Mouse (Mus musculus) heart, embryonic 11.5 days (tissue): ENCODE measurements around the gene Slc12a8. TPM values are rescaled to one million over a fixed set of nuclear protein-coding genes. Genes with fewer than 3 reads are reported as not detected.

ENCODE experiments used
- ATAC-seq: fragments of 200-750 bp; cut with Nextera tagmentation; replicated peaks from 2 replicates; pipeline ENCODE4 v1.8.0; 2017; ENCODE audit warnings: moderate library complexity; ENCODE audit not compliant: insufficient number of reproducible peaks, low FRiP score, low TSS enrichment
- H3K27ac ChIP-seq: fragments of 300-500 bp; sonication (generic); 2 replicates; pipeline ENCODE4 v1.5.1; 2014; ENCODE audit warnings: mild to moderate bottlenecking, low read depth, low read length
- H3K27me3 ChIP-seq: fragments of 300-500 bp; sonication (generic); 2 replicates; pipeline ENCODE4 v1.6.1; 2014; ENCODE audit warnings: mild to moderate bottlenecking, low read length, mixed read lengths; ENCODE audit not compliant: control insufficient read depth, insufficient read depth
- H3K36me3 ChIP-seq: fragments of 300-500 bp; sonication (generic); 2 replicates; pipeline ENCODE4 v1.6.1; 2014; ENCODE audit warnings: mild to moderate bottlenecking, low read length, moderate library complexity, mixed read lengths; ENCODE audit not compliant: control insufficient read depth, insufficient read depth
- H3K4me1 ChIP-seq: fragments of 300-500 bp; sonication (generic); 2 replicates; pipeline ENCODE4 v1.6.1; 2014; ENCODE audit warnings: low read length; ENCODE audit not compliant: control insufficient read depth, insufficient read depth
- H3K4me2 ChIP-seq: fragments of 300-500 bp; sonication (generic); 2 replicates; pipeline ENCODE4 v1.6.1; 2014; ENCODE audit warnings: mild to moderate bottlenecking, moderate library complexity
- H3K4me3 ChIP-seq: fragments of 300-500 bp; sonication (generic); 2 replicates; pipeline ENCODE4 v1.5.1; 2014; ENCODE audit warnings: low read depth, low read length
- H3K9ac ChIP-seq: fragments of 300-500 bp; sonication (generic); 2 replicates; pipeline ENCODE4 v1.6.1; 2014; ENCODE audit warnings: mild to moderate bottlenecking, low read depth, low read length, moderate library complexity
- H3K9me3 ChIP-seq: fragments of 300-500 bp; sonication (generic); replicated peaks from 2 replicates; pipeline ENCODE4 v1.6.1; 2016; ENCODE audit warnings: low read length; ENCODE audit not compliant: control insufficient read depth
- WGBS: fragments of 180-500 bp; shearing (Covaris S2); extraction: QIAGEN DNeasy Blood & Tissue Kit; methylation state at CpG from one replicate; pipeline ENCODE4 v1.1.7; 2014; ENCODE audit not compliant: insufficient replicate concordance; 5-methylcytosine and 5-hydroxymethylcytosine counted together
- polyA plus RNA-seq: library from polyadenylated mRNA; unstranded; fragments of >200 nt; fragmentation: Nextera tagmentation; extraction: Ambion mirVana; gene quantifications from 2 replicates; pipeline ENCODE4 v1.2.1, GENCODE M21; 2014

Gene Slc12a8
- polyA plus RNA-seq, 1 experiment from 2014 or later = 2.0 TPM

GRCm38 (mm10) chr16:33673530-33674109 lies 156.5 kb downstream of the Slc12a8 start:
- Histone ChIP-seq H3K9me3 (no peaks in the 10 kb centered on the region), H3K36me3 (no peaks in the 10 kb centered on the region), H3K27ac (no peak overlapping the region), H3K4me2 (no peak overlapping the region), H3K4me1 (peaks cover 15% of the 10 kb centered on the region), H3K27me3 (no peaks in the 10 kb centered on the region), H3K4me3 (no peak overlapping the region), H3K9ac (no peak overlapping the region)
- no peak for ATAC-seq
- WGBS = 51% methylated on average over 14 of the region's 14 CpGs

- ATAC-seq = no peak
- WGBS = 86% methylated on average over 10 of the region's 10 CpGs
- Histone ChIP-seq H3K27ac (no peak overlapping the region), H3K4me1 (peaks cover 15% of the 10 kb centered on the region), H3K27me3 (no peaks in the 10 kb centered on the region), H3K9ac (no peak overlapping the region), H3K4me2 (no peak overlapping the region), H3K4me3 (no peak overlapping the region), H3K36me3 (no peaks in the 10 kb centered on the region), H3K9me3 (no peaks in the 10 kb centered on the region)
These were observed 158.2 kb downstream of the Slc12a8 start for GRCm38 (mm10) chr16:33675151-33675847.

- no peaks in the 10 kb centered on the region for H3K27me3 ChIP-seq
These were observed 158.7 kb downstream of the Slc12a8 start for GRCm38 (mm10) chr16:33675848-33676184.

GRCm38 (mm10) chr16:33676347-33677312 lies 159.5 kb downstream of the Slc12a8 start:
- no peaks in the 10 kb centered on the region for H3K36me3 ChIP-seq
- H3K9ac ChIP-seq = no peak overlapping the region
- H3K4me2 ChIP-seq = no peak overlapping the region
- WGBS = 48% methylated on average over 7 of the region's 7 CpGs
- H3K9me3 ChIP-seq = no peaks in the 10 kb centered on the region
- H3K27ac ChIP-seq = no peak overlapping the region
- H3K4me3 ChIP-seq = no peak overlapping the region
- no peaks in the 10 kb centered on the region for H3K27me3 ChIP-seq
- no peak for ATAC-seq
- H3K4me1 ChIP-seq = peaks cover 15% of the 10 kb centered on the region

More at GRCm38 (mm10) chr16:33675848-33676184, 158.7 kb downstream of the Slc12a8 start:
- H3K9ac ChIP-seq = no peak overlapping the region
- peaks cover 15% of the 10 kb centered on the region for H3K4me1 ChIP-seq
- no peak overlapping the region for H3K4me2 ChIP-seq
- no peaks in the 10 kb centered on the region for H3K9me3 ChIP-seq
- no peak for ATAC-seq
- H3K27ac ChIP-seq = no peak overlapping the region
- WGBS = 64% methylated on average over 3 of the region's 3 CpGs
- no peaks in the 10 kb centered on the region for H3K36me3 ChIP-seq
- no peak overlapping the region for H3K4me3 ChIP-seq

GRCm38 (mm10) chr16:33677313-33677690 lies 160.2 kb downstream of the Slc12a8 start:
- 85% methylated on average over 7 of the region's 7 CpGs for WGBS
- H3K4me3 ChIP-seq = no peak overlapping the region
- ATAC-seq = no peak
- no peak overlapping the region for H3K9ac ChIP-seq
- peaks cover 15% of the 10 kb centered on the region for H3K4me1 ChIP-seq
- H3K36me3 ChIP-seq = no peaks in the 10 kb centered on the region
- no peaks in the 10 kb centered on the region for H3K27me3 ChIP-seq
- no peak overlapping the region for H3K27ac ChIP-seq
- H3K9me3 ChIP-seq = no peaks in the 10 kb centered on the region
- no peak overlapping the region for H3K4me2 ChIP-seq

GRCm38 (mm10) chr16:33677901-33678300 lies 160.8 kb downstream of the Slc12a8 start:
- Histone ChIP-seq H3K4me3 (no peak overlapping the region), H3K27ac (no peak overlapping the region), H3K36me3 (no peaks in the 10 kb centered on the region), H3K4me2 (no peak overlapping the region), H3K9ac (no peak overlapping the region), H3K4me1 (peaks cover 15% of the 10 kb centered on the region), H3K9me3 (no peaks in the 10 kb centered on the region), H3K27me3 (no peaks in the 10 kb centered on the region)
- no peak for ATAC-seq
- 84% methylated on average over 5 of the region's 5 CpGs for WGBS

GRCm38 (mm10) chr16:33680271-33680670 lies 163.1 kb downstream of the Slc12a8 start:
- ATAC-seq = no peak
- Histone ChIP-seq H3K36me3 (no peaks in the 10 kb centered on the region), H3K27ac (no peak overlapping the region), H3K4me1 (peaks cover 15% of the 10 kb centered on the region), H3K9me3 (no peaks in the 10 kb centered on the region), H3K27me3 (no peaks in the 10 kb centered on the region), H3K4me2 (no peak overlapping the region), H3K4me3 (no peak overlapping the region), H3K9ac (no peak overlapping the region)
- whole genome bisulfite sequencing = 72% methylated on average over 7 of the region's 7 CpGs

- Histone ChIP-seq H3K4me2 (no peak overlapping the region), H3K36me3 (no peaks in the 10 kb centered on the region), H3K27ac (no peak overlapping the region), H3K4me1 (peaks cover 14% of the 10 kb centered on the region), H3K9ac (no peak overlapping the region), H3K27me3 (no peaks in the 10 kb centered on the region), H3K9me3 (no peaks in the 10 kb centered on the region), H3K4me3 (no peak overlapping the region)
- no peak for ATAC-seq
- 53% methylated on average over 10 of the region's 10 CpGs for WGBS
These were observed 163.7 kb downstream of the Slc12a8 start for GRCm38 (mm10) chr16:33680816-33681215.
